Mouse (Mus musculus): Measurements from ENCODE around the gene Prpf18. TPM values are rescaled to one million over a fixed set of nuclear protein-coding genes. Genes with fewer than 3 reads are reported as not detected.

Prpf18 gene
- 13.6 and 17.8 TPM in 2 replicates for polyA plus RNA-seq (2012; ENCODE audit: insufficient read depth, insufficient read length, missing spikeins)

DNA sequence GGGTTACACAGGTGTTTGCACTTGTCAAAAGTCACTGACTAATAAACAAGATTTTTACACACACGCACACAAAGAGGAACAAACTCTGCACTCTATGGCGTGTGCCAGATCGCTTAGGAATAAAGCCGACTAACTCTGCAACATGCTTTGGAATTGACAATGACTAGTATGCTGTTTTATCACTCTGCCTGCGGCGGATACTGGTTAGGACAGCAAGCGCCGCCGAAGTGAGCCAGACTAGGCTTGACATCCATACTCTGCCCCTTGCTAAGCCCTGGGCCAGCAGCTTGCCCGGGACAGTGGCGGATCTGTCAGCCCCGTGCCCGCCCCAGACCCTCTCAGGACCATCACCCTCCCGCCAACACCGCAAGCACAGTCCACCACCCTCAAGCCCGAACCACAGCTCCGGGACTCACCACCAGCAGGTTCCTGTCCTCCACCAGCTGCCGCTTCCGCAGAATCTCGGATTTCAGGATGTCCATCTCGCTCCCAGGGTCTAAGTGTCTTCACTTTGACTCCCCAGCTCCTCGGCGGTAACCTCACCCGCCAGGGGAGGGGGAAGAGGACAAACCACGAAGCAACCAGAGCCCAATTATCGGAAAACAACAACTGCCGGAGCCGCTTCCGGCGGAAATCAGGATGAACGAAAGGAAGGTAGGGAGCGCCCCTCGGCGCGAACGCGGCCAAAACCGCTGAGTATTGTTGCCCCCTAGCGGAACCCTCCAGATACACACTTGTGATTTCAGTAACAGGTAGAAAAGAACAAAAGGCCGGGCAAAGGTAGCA, at the start of gene Prpf18:
Prpf18 (minus strand) TSS at position 614 of the 786 bp plus-strand sequence.
- Histone ChIP-seq H3K4me1 (ENCODE audit: control insufficient read depth, insufficient read depth, insufficient read length, low read length) (peaks cover 12% of the 10 kb centered on the region; the same call in 1 of the 2 replicates), H3K27ac (replicated peaks; ENCODE audit: low read depth, low read length) (peak within 1 kb of the TSS; percentile 85), H3K4me3 (ENCODE audit: insufficient read depth, low read depth, low read length) (peak within 1 kb of the TSS; percentile 98)

DNA sequence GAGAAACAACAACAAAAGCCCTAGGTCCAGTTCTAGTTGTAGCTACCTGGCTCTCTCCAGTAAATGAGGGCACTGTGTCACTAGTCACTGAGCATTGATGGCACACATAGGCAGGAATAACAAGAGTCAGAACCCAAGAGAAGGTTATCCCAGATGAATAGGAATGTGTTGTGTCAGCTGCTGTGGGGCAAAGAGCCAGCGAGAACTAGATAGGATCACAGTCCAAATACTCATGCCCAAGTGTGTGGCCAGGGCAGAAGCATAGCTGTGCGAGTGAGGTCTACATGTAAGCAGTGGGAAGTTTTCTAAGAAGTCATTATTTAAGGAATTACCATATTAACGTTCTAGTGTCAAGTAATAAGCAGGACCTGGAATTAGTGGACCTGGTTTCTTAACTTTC, 28.0 kb upstream of the Prpf18 start:
- Histone ChIP-seq H3K4me3 (ENCODE audit: insufficient read depth, low read depth, low read length) (no peak overlapping the region), H3K4me1 (ENCODE audit: control insufficient read depth, insufficient read depth, insufficient read length, low read length) (no peaks in the 10 kb centered on the region)

DNA sequence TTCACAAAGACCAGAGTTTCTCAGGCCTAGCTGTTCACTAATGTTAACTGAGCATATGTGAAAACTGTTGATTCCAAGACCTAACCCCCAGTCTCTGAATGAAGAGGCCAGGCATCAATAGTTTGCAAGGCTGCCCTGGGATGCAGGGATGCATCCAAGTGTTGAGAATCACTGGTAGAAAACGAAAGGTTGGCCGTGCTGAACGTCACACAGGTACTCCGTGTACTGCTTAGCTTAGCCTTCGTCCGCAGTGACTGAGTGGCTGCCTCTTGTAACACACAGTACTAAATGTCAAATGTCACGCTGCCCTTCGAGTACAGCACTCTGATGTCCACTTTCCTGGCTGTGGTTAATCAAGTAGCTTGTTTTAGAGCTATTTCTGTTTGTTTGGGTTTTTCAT, 19.7 kb upstream of the Prpf18 start:
- no peak overlapping the region for H3K4me3 ChIP-seq (ENCODE audit: insufficient read depth, low read depth, low read length)
- H3K4me1 ChIP-seq (ENCODE audit: control insufficient read depth, insufficient read depth, insufficient read length, low read length), result no peaks in the 10 kb centered on the region
- H3K27ac ChIP-seq (replicated peaks; ENCODE audit: low read depth, low read length), result no peak overlapping the region

More for the DNA sequence above, 28.0 kb upstream of the Prpf18 start:
- no peak overlapping the region for H3K27ac ChIP-seq (replicated peaks; ENCODE audit: low read depth, low read length)

DNA sequence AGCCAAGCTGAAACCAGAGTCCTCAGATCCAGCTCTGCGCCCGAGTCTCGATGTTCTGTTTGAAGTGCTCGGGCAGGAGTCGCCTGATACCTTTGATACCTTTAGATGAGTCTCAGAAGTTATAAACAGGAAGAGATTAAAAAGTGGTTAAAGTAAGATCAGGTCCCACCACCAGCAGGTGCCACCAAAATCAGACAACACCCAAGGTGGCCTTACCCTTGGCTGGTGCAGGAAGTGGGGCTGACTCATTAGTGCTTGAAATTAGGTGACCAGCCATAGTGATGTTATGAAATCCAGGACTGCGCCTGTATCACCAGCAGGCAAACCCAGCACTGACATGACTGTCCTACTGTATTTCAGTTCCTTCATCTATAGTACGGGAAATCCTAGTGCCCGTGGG, 17.8 kb upstream of the Prpf18 start:
- H3K4me1 ChIP-seq (ENCODE audit: control insufficient read depth, insufficient read depth, insufficient read length, low read length), result no peaks in the 10 kb centered on the region
- no peak overlapping the region for H3K4me3 ChIP-seq (ENCODE audit: insufficient read depth, low read depth, low read length)
- H3K27ac ChIP-seq (replicated peaks; ENCODE audit: low read depth, low read length), result no peak overlapping the region

DNA sequence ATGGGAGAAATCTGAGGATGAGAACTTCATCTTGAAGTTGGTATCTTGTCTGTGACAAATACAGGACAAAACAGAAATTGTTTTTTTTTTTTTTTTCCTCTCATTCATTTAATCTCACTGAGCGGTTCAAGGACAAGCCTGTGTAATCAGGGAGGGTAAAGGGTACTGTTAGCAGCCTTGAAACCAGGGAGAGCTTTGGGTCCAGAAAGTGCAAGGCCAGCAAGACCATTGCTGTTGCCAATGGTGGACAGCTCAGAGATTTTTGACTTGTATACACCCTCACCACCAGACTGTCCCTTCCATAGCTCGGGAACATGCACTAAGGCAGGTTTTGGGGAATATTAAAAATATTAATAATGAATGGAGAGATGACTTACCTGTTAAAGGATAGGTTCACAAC, 16.7 kb upstream of the Prpf18 start:
- Histone ChIP-seq H3K4me1 (ENCODE audit: control insufficient read depth, insufficient read depth, insufficient read length, low read length) (no peaks in the 10 kb centered on the region), H3K4me3 (ENCODE audit: insufficient read depth, low read depth, low read length) (no peak overlapping the region)

DNA sequence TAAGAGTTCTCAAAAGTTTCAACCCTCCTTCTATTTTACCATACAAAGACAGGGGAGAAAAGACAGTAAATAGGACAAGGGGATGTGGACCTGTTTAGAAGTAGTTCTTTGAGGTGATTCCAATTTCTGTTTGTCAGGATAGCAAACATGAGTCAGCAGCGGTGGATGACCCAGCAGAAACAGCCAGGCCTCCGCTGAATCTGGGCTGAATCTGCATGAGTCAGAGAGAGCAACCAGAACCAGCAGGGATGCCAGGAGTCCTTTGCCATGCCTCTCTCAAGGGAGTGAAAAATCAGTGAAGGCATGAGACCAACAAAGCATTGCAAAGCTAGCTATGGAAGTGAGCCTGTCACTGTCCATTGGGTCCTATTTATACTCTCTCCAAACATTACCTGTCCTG, 8.8 kb upstream of the Prpf18 start:
- H3K4me1 ChIP-seq (ENCODE audit: control insufficient read depth, insufficient read depth, insufficient read length, low read length), result no peaks in the 10 kb centered on the region
- H3K4me3 ChIP-seq (ENCODE audit: insufficient read depth, low read depth, low read length), result no peak overlapping the region
- no peak overlapping the region for H3K27ac ChIP-seq (replicated peaks; ENCODE audit: low read depth, low read length)

More for the DNA sequence above, 16.7 kb upstream of the Prpf18 start:
- no peak overlapping the region for H3K27ac ChIP-seq (replicated peaks; ENCODE audit: low read depth, low read length)

DNA sequence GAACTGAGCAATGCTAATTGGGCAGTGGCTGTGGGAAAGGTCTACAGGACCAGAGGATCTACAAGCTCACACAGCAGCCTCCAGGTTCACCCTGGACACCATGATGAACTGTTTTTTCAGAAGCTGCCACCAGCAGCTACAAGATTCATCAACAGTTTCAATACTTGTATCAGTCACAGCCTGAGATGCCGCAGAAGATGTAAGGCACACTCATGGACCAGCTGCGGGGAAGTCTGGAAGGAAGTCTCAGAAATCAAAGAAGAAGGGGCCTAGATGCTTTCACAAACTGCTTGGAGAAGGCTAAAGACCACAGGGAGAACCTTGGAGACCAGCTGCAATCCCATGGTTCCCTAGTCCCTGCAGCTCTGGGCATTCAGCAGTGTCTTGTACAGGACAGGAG, 2.3 kb downstream of the Prpf18 start:
- H3K27ac ChIP-seq (replicated peaks; ENCODE audit: low read depth, low read length), result no peak overlapping the region

DNA sequence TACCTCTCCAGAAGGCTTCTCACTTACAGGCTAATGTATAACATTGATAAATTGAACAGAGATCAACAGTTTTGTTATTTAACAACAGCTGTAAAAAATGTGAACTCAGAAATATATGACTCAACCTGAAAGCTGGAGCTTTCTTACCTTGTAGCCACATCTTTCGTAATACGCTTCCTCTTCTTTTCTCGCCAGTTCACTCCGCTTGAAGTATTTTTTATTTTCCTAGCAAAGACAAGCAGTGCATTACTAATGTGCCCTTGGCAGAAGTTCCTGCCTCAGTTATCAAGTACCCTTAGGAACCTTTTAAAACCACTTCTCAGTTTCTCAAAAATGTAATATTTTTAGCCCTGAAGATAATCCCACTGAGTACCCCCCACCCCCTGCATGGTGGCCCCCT, 3.8 kb downstream of the Prpf18 start:
- Histone ChIP-seq H3K4me1 (ENCODE audit: control insufficient read depth, insufficient read depth, insufficient read length, low read length) (peaks cover 12% of the 10 kb centered on the region; the same call in 1 of the 2 replicates), H3K4me3 (ENCODE audit: insufficient read depth, low read depth, low read length) (no peak overlapping the region), H3K27ac (replicated peaks; ENCODE audit: low read depth, low read length) (no peak overlapping the region)

More for the DNA sequence above, 2.3 kb downstream of the Prpf18 start:
- Histone ChIP-seq H3K4me1 (ENCODE audit: control insufficient read depth, insufficient read depth, insufficient read length, low read length) (peaks cover 12% of the 10 kb centered on the region; the same call in 1 of the 2 replicates), H3K4me3 (ENCODE audit: insufficient read depth, low read depth, low read length) (no peak overlapping the region)

DNA sequence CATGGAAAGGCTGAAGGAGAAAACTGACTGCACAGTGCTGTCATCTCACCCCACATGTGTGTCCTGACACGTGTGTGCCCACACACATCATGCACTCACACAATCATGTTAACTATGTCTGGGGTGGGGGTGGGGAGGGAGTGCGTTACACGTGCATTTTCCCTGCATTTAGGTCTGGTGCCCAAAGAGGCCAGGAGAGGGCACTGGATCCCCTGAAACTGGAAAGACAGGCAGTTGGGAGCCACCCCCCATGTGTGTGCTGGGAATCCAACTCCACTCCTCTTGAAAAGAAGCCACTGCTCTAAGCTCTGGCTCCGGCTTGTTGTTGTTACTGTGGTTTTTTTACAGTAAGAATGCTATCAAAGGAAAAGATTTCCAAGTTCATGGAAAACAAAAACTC, 6.8 kb downstream of the Prpf18 start:
- Histone ChIP-seq H3K27ac (replicated peaks; ENCODE audit: low read depth, low read length) (no peak overlapping the region), H3K4me1 (ENCODE audit: control insufficient read depth, insufficient read depth, insufficient read length, low read length) (peaks cover 6% of the 10 kb centered on the region; the same call in 1 of the 2 replicates), H3K4me3 (ENCODE audit: insufficient read depth, low read depth, low read length) (no peak overlapping the region)

DNA sequence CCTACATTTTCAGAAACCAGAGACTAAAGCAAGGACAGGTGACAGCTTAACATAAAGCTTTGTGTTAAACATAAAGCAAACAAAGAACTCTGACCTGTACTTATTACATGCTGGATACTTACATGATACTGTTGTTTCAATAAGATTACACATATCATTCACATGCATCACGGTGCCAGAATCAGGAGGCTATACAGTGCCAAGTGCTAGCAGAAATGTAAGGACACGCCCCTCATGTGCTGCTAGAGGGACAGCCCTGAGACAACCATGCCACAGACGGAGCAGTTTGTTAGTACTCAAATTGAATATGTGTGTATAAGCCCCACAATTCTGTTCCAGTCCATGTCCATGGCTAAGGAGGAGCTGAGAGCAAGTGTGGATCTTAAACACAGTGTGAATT, 13.7 kb downstream of the Prpf18 start:
- Histone ChIP-seq H3K4me3 (ENCODE audit: insufficient read depth, low read depth, low read length) (no peak overlapping the region), H3K4me1 (ENCODE audit: control insufficient read depth, insufficient read depth, insufficient read length, low read length) (no peaks in the 10 kb centered on the region), H3K27ac (replicated peaks; ENCODE audit: low read depth, low read length) (no peak overlapping the region)

DNA sequence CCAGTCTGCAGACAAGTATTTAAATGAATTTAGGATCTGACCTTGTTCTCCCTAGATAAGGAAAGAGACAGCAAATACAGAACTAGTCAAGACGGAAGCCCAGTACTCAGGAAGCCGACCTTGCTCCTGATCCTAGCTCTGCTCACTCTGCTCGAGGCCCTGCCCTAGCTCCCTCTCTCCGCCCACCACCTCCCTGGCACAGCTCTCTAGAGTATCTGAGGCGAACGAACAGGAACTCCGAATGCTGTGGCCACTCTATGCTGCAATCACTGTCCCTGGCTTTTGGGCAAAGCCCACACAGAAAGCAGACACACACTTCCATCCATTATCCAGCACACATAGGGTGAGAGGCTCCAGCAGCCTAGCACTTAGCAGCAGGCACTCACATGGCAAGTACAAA, 15.3 kb downstream of the Prpf18 start:
- Histone ChIP-seq H3K27ac (replicated peaks; ENCODE audit: low read depth, low read length) (no peak overlapping the region), H3K4me1 (ENCODE audit: control insufficient read depth, insufficient read depth, insufficient read length, low read length) (no peaks in the 10 kb centered on the region), H3K4me3 (ENCODE audit: insufficient read depth, low read depth, low read length) (no peak overlapping the region)

DNA sequence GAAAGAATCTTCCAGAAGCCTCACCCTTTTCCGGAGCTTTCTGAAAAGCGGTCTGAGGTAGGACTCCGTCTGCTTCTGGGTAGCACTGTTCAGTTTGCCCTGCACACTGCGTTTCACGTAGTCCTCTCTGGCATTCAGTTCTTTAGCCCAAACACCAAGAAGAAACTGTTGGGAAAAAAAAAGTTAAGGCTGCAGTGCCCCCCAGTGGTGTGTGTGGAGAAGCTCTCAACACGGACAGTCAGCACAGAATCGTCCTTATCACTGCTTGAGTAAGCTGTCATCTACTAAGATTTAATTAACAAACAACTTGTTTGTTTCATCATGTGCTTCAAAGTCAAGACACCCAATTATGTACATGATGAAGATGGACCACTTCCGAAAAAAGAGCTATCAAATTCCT, 16.1 kb downstream of the Prpf18 start:
- no peak overlapping the region for H3K27ac ChIP-seq (replicated peaks; ENCODE audit: low read depth, low read length)
- H3K4me1 ChIP-seq (ENCODE audit: control insufficient read depth, insufficient read depth, insufficient read length, low read length), result no peaks in the 10 kb centered on the region
- H3K4me3 ChIP-seq (ENCODE audit: insufficient read depth, low read depth, low read length), result no peak overlapping the region

DNA sequence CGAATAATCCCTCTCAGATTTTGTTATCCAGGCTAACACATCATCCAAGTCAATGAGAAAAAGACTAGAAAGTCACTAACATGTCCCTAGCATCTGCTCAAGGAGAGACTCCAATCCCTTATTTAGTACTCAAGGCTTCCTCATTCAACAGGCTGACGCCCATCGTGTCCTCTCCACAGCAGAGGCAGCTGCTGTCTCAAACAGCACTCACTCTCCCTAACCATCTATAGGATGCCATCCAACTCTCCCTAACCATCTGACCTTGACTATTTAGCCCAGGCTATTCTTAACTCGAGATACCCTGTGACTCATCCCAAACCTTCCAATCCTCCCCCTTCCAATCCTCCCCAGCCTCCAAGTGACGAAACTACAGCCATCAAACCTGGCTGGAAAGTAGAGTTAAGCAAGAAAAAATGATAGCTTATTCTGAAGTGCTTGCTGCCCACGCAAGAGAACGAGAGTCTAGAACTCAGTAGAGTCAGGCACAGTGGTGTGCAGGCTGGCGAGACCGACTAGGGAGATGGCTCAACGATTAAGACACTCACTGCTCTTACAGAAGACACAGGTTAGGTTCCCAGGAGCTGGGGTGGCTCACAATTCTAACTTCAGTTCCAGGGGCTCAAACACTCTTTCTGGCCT, 21.6 kb downstream of the Prpf18 start:
- no peaks in the 10 kb centered on the region for H3K4me1 ChIP-seq (ENCODE audit: control insufficient read depth, insufficient read depth, insufficient read length, low read length)
- no peak overlapping the region for H3K4me3 ChIP-seq (ENCODE audit: insufficient read depth, low read depth, low read length)
- H3K27ac ChIP-seq (replicated peaks; ENCODE audit: low read depth, low read length), result no peak overlapping the region

DNA sequence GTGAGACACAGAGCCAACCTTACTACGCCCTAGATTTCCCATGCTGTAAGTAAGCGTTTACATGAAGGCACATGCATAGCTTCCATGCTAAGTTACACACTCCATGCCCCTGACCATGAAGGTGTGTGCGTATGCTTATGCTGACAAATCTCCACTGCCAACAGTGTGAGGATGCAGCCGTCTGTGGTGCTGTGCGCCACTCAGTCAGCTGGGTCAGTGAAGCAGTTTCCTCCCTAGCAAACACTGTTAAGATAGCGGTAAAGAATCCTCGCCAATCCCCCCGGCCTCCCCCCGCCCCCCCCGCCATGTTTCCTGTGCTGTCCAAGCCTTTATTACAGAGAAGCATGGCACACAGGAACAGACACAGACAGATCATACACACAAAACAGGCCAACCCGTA, 22.4 kb downstream of the Prpf18 start:
- Histone ChIP-seq H3K4me3 (ENCODE audit: insufficient read depth, low read depth, low read length) (no peak overlapping the region), H3K4me1 (ENCODE audit: control insufficient read depth, insufficient read depth, insufficient read length, low read length) (no peaks in the 10 kb centered on the region), H3K27ac (replicated peaks; ENCODE audit: low read depth, low read length) (no peak overlapping the region)

DNA sequence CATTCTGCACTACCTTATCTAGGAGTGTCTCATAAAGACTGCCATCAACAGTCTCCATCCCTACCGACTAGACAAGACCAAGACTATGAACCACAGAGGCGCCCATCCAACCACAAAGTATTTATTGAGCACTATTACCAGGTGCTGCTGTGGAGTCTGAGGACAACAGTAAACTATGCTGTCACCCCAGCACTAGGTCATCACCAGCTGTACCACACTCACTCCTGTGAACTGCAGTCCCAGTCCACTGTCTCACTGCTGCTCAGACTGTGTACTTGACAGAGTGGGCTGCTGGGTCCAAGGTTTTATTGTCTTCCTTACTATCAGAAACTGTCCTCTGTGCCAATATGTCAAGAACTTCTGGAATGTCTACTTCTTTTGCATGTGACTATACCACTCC, 23.0 kb downstream of the Prpf18 start:
- H3K4me1 ChIP-seq (ENCODE audit: control insufficient read depth, insufficient read depth, insufficient read length, low read length), result no peaks in the 10 kb centered on the region
- H3K27ac ChIP-seq (replicated peaks; ENCODE audit: low read depth, low read length), result no peak overlapping the region
- H3K4me3 ChIP-seq (ENCODE audit: insufficient read depth, low read depth, low read length), result no peak overlapping the region

DNA sequence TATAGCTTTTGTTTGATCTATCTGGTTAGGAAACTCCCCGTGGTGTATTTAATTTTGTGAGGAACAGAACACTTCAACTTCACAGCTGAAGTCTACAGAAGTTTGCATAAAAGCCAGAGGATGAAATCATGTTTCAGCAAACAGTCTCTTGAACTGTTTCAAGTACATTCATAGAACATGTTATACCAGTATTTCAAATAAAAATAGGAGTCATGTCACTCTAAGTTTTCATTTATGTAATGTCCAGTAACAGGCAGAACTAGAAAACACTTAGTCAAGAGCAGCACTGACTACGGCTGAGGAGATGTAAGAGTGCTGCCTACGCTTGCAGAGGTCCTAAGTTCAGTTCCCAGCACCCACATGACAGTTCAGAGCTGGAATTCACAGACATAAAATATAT, 25.0 kb downstream of the Prpf18 start:
- no peaks in the 10 kb centered on the region for H3K4me1 ChIP-seq (ENCODE audit: control insufficient read depth, insufficient read depth, insufficient read length, low read length)
- no peak overlapping the region for H3K27ac ChIP-seq (replicated peaks; ENCODE audit: low read depth, low read length)
- H3K4me3 ChIP-seq (ENCODE audit: insufficient read depth, low read depth, low read length), result no peak overlapping the region
